Mouse (Mus musculus) spleen, postnatal 36 days (tissue): ENCODE data around the gene Sertad2.
A peak's percentile ranks its signal among the peaks of the same experiment; 100 is the strongest.

Experiments
- DNase-seq, 2 experiments: peaks; one replicate each; pipeline ENCODE4 v3.0.0; 2022; ENCODE audit warnings: low spot score in 2 of 2, mixed read lengths in 1 of 2

Gene Sertad2

DNA sequence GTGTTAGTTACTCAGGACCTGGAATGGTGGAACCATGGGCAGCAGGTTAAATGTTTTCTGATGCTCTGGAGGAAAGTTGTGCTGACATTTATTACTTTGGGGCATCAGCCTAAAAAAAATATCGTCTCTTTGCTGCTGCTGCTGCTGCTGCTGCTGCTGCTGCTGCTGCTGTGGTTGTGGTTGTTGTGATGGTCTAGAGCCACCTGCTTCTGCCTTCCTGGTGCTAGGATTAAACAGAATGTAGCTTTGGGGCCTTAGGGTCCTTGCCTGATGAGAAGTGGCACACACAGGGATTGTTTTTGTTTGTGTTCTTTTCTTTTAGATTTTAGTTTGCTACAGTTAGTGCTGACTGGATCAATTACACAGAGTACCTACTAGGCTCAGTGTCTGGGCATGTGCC is 101.1 kb downstream of the Sertad2 start:
- no peak for DNase-seq

DNA sequence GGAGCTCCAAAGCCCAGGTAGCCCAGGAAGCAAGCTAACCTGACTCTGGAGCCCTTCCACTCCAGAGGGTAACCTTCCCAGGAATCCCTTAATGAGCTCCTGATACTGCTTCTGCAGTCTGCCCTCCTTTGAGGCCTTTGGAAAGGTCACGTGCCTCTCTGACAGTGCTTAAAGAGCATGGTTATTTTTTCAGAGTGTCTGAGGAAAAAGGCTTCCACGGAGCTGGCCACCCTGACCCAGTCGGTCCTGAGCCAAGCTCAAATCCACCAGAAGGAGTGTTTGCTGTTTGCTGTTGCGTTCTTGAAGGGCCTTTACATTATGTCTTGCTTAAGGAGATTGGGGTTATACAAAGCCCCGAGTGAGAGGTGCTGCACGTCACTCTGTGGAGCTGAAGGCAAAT is 101.8 kb downstream of the Sertad2 start:
- no peak for DNase-seq

GRCm38 (mm10) chr11:20645521-20645920 is 102.5 kb downstream of the Sertad2 start:
- no peak for DNase-seq

GRCm38 (mm10) chr11:20646142-20646541 is 103.1 kb downstream of the Sertad2 start:
- DNase-seq: no peak

DNA sequence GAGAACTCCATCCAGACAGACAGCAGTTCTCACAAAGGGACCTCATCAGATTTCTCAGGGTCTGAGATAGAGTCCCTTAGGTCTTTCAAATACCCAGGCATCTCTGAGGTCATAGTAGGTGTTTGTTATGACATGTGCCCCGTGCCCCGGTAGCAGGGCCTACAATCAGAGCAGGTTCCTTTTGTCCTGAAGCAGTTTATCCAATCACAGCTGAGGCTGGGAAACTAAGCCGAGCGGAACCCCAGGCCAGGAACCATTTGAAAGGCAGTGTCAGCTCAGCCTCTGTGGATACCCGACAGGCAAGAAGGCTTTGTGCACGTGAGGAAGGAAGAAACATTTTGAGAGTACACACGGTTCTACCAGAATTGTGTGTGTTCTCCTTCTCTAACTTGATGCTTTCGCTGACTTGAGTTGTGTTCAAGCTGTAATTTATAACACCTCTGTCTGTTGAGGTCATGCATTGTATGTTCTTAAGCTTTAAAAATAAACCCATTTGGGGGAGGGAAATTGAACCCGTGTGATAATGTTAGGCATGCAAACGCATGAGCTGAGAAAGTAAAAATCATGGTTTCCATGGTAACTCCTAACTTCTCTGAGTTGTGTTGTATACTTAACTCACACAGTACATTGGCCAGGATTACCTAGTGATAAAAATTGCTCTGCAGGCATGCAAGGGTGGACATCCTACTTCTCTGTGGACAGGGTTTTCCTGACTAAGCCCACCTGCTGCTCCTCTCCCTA is 104.1 kb downstream of the Sertad2 start:
- no peak for DNase-seq

DNA sequence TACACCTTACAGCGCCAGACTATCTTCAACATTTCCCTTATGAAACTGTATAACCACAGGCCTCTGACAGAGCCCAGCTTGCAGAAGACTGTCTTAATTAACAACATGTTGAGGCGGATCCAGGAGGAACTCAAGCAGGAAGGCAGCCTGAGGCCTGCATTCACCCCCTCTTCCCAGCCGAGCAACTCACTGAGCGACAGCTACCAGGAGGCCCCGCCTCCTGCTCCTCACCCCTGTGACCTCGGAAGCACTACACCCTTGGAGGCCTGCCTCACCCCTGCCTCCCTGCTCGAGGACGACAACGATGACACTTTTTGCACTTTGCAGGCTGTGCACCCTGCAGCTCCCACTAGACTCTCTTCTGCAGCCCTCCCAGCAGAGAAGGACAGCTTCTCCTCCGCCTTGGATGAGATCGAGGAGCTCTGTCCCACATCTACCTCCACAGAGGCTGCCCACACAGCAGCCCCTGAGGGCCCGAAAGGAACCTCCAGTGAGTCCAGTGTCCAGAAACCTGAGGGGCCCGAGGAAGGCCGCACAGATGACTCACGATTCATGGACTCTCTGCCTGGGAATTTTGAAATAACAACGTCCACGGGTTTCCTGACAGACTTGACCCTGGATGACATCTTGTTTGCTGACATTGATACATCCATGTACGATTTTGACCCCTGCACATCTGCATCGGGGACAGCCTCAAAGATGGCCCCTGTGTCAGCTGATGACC is 105.0 kb downstream of the Sertad2 start:
- DNase-seq: no peak

GRCm38 (mm10) chr11:20649477-20649876 is 106.4 kb downstream of the Sertad2 start:
- DNase-seq: no peak

GRCm38 (mm10) chr11:20650006-20650639 is 107.1 kb downstream of the Sertad2 start:
- DNase-seq: no peak

GRCm38 (mm10) chr11:20651166-20651565 is 108.1 kb downstream of the Sertad2 start:
- no peak for DNase-seq

GRCm38 (mm10) chr11:20655795-20656710 is 113.0 kb downstream of the Sertad2 start:
- no peak for DNase-seq

DNA sequence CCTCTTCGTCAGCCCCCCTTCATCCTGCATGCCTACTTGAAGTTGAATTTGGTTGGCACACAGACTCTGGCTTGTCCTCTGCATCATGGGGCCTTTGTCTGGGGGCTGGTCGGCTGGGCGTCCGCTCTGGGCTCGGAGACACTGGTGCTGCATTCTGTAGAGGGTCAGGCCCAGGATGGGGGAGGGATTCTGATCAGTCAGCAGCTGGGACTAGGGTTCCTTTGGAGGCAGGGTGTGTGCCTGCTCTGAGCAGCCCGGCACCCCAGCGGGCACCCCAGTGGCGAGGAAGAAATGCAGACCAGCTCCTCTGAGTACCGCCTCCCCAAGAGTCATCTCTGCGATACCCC is 113.6 kb downstream of the Sertad2 start:
- DNase-seq: no peak

DNA sequence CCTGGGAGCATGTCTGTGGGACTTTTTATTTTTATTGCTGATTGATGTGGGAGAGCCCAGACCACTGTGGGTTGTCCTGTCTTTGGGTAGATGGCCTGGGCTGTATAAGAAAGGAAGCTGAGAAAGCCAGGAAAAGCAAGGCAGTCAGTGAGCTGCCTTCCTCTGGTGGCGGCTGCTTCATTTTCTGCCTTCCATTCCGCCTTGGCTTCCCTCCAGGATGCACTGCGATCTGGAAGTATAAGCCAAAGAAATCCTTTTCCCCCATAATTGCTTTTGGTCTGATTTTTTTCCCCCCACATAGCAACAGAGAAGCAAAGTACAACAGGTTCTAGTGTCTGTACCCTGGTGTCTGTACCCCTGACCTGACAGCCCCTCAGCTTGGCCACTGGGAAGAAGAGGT is 116.0 kb downstream of the Sertad2 start:
- DNase-seq: no peak

DNA sequence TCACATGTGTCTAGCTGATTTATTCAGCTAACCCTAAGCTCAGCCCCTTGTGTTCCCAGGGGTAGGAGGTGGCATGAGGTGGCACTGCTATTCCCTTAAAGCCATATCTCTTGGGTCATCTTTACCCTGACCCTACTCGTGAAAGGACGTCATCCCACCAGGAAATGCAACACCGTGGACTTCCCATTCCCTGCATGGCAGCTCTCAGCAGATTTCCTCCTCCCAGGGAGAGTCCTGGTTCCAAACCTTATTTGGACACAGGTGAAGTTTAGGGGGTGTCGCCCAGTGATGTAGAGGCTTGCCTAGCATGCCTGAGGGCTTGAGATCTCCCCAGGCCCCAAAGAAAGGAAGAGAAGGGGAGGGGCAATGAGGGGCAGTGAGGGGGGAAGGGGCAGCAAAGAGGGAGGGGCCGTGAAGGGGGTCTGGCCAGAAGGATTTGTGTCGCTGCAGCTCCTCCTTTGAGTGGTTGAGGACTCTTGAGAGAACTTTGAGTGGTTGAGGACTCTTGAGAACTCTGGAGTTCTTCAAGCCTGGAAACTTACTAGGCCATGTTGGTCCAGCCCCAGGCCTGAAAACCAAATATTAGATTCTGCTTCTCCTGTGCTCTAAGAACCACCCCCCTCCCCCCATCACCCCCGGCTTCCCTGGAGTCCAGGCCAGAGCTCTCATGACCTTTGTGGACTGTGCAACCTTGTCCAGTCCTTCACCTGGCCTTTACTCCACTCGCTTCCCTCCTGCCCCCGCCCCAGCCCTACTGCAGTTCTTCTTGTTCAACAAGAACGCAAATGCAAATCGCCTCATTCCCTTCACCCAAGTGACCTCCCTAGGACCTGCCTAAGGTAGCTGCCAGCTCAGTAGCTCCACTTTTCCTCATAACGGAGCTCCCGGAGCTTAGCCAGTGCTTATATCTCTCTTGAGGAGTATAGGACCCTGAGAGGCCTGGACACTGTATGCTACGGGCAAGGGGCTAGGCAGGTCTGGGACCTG is 117.4 kb downstream of the Sertad2 start:
- no peak for DNase-seq

DNA sequence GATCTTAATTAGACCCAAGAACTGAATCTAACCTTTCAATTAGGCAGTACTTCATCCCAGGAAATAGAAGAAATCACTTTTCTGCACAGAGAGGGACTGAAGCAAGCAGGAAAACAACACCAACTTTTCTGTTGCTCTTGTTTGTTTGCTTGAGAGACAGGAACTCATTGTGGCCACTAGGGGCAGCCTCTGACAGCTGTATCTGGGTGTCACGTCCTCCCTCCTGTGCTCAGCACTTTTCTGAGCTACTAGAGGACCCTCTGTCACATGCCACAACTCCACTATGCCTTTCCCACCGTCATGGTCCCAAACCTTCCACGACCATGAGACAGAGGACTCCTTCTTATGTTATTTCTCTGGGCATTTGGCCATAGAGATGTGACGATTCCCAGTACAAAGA is 118.6 kb downstream of the Sertad2 start:
- DNase-seq: peak; percentile 37 to 46

DNA sequence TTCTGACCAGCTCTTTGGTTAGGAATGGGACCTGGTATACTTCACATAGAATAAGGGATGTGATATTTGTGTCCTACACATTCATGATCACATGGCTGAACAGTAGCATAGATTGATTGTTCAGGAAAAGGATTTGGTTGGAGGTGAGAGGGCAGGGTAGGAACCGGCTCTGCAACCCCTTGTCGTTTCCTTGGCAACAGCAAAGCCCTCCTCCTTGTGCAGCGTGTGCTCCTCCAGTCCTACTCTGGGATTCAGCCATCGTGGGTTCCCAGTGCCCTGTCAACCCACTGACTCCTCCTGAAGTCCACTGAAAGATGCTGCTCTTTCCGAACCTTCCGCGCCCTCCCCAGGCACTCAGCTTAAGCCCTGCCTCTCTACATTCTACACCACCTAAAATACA is 119.8 kb downstream of the Sertad2 start:
- DNase-seq: no peak

DNA sequence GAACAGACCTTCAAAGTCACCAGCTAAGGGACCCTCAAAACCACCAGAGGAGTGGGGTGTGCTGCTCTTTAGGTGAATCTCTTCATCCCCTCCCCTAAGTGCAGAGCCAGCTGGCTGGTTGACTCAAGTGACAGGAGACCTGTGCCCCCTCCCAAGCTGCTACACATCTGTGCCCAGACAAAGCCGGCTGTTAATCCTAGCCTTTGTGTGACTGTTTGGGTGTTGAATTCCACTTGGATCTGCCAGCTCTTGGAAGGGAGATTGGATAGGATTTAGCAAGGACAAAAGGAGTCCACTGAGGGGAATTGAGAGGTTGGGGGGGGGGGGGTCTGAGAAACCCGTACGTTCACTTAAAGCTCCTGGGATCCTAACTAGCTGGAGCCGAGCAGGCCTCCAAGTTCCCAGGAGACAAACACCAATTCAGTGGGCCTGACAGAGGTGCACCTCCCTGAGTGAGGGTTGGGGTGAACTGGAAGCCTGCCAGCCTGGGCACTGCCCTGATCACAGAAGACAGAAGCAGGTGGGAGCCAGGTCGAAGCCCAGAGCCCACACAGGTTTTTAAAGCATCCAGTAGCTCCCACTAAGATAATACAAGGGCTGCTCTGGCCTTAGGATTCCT is 120.6 kb downstream of the Sertad2 start:
- no peak for DNase-seq

DNA sequence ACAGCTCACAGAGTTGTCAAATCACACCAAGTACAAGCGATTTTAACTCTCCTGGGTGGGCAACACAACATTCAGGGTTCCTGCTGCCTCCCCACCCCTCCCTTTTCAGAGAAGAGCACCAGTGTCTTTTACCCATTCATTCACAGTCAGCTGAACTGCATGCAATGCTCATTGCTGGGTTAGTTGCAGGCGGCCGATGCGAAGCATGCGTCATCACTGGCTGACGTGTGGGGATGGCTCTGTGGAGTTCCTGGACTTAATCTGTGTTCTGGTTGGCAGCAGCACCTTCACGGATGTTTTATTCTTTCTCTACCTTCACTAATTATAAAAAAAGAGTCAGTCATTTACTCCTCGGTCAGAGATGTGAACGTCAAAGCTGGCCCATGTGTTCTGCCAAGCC is 121.8 kb downstream of the Sertad2 start:
- DNase-seq: no peak

DNA sequence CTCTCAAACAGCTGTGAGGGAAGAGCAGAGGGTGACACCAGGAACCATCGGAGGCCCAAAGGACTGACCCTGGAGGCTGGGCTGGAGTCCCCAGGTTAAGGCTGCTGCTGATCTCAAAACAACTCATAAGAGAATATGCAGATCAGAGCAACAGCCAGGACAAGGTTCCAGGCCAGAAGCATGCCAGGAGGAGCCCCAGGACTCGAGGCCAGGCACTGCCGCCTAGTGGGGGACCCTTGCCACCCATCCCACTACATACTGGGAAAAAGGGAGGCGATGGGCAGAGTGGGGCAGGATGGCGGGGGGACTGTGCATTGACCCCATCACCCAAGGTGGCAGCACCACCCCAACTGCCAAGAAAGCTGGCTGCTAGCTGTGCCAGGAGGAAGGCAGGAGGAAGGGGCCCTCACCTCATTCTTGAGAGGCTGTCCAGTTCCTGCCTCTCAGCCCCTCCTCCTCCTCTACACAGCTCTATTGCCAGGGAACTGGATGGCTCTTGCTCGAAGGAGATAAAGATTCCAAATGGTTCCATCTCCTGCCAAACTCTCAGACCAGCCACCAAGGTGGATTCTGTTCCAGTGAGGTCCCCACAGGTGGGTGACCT is 128.8 kb downstream of the Sertad2 start:
- DNase-seq: no peak

DNA sequence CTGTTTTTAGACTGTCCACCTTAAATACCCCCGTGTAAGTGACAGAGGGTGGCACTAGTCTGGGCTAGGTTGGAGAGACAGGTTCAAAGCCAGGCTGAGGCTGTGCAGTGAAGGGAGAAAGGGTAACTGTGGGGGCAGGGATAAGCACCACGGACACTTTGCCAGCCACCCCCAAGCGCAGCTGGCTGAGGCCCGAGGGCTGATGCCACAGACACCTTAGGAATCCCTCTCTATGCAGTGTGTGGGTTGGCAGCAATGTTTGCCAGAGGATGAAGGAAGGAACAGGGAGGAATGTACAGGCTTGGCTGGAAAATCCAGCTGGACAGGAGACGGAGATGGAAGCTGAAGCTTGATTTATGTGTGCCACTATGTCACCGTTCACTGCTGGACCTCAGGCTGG is 129.5 kb downstream of the Sertad2 start:
- DNase-seq: no peak

GRCm38 (mm10) chr11:20679396-20679795 is 136.3 kb downstream of the Sertad2 start:
- DNase-seq: no peak
